Mouse (Mus musculus) midbrain, embryonic 11.5 days (tissue): ENCODE data around the gene Trim2. TPM values are rescaled to one million over a fixed set of nuclear protein-coding genes. Genes with fewer than 3 reads are reported as not detected.
A peak's percentile ranks its signal among the peaks of the same experiment; 100 is the strongest.

Experiments used
- ATAC-seq: fragments of 200-750 bp; cut with Nextera tagmentation; 2 replicates; pipeline ENCODE4 v1.8.0; 2017; ENCODE audit warnings: moderate TSS enrichment, moderate library complexity; ENCODE audit not compliant: low FRiP score
- DNase-seq: peaks from one replicate; pipeline ENCODE4 v3.0.0; 2015; ENCODE audit warnings: low spot score; ENCODE audit errors: missing footprints
- H3K27ac ChIP-seq: fragments of 300-500 bp; sonication (generic); 2 replicates; pipeline ENCODE4 v1.5.1; 2014; ENCODE audit warnings: low read depth, low read length
- H3K27me3 ChIP-seq: fragments of 300-500 bp; sonication (generic); 2 replicates; pipeline ENCODE4 v1.6.1; 2014; ENCODE audit warnings: mild to moderate bottlenecking, low read length, moderate library complexity, mixed read lengths; ENCODE audit not compliant: control insufficient read depth, insufficient read depth
- H3K36me3 ChIP-seq: fragments of 300-500 bp; sonication (generic); 2 replicates; pipeline ENCODE4 v1.6.1; 2014; ENCODE audit warnings: mild to moderate bottlenecking, low read length, moderate library complexity, mixed read lengths; ENCODE audit not compliant: control insufficient read depth, insufficient read depth
- H3K4me1 ChIP-seq: fragments of 300-500 bp; sonication (generic); 2 replicates; pipeline ENCODE4 v1.6.1; 2014; ENCODE audit warnings: low read length; ENCODE audit not compliant: control insufficient read depth, insufficient read depth
- H3K4me2 ChIP-seq: fragments of 300-500 bp; sonication (generic); 2 replicates; pipeline ENCODE4 v1.6.1; 2014; ENCODE audit warnings: mild to moderate bottlenecking, moderate library complexity
- H3K4me3 ChIP-seq: fragments of 300-500 bp; sonication (generic); 2 replicates; pipeline ENCODE4 v1.5.1; 2014; ENCODE audit warnings: low read depth, low read length
- H3K9ac ChIP-seq: fragments of 300-500 bp; sonication (generic); 2 replicates; pipeline ENCODE4 v1.6.1; 2014; ENCODE audit warnings: low read length
- H3K9me3 ChIP-seq: fragments of 300-500 bp; sonication (generic); 2 replicates; pipeline ENCODE4 v1.6.1; 2016; ENCODE audit warnings: low read length; ENCODE audit not compliant: control insufficient read depth
- WGBS: fragments of 180-500 bp; shearing (Covaris S2); extraction: QIAGEN DNeasy Blood & Tissue Kit; methylation state at CpG from one replicate; pipeline ENCODE4 v1.1.7; 2014; 5-methylcytosine and 5-hydroxymethylcytosine counted together
- polyA plus RNA-seq: library from polyadenylated mRNA; unstranded; fragments of >200 nt; fragmentation: Nextera tagmentation; extraction: Ambion mirVana; gene quantifications from 2 replicates; pipeline ENCODE4 v1.2.1, GENCODE M21; 2014

The Trim2 gene
- polyA plus RNA-seq, 1 experiment from 2014 or later, result 128 TPM

DNA sequence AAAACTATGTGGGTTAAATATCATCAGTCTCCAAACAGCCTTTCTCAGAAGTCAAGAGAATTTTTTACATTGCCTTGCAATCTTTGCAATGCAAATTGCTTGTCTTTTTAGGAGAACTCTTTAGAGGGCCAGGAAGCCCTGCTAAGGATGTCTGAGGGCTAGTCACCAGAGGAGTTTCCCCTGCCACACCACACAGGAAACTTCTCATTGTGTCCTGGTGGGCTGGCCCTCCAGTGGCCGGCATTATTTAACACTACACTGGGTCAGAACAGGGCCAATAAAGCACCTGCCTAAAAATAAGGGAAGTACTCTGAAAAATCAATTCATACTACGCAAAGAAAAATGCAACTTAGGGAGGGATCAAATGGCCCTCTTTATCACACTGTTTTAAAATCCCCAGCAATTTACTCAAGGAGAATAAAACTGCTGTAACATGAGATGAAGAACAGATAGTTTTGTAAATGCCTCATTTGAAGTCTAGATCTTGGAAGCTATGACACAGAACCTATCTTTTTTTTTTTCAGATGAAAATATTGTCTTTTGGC, 87.4 kb downstream of the Trim2 start:
- DNase-seq (peak; percentile 93), ATAC-seq (0 out of 2 replicates have a peak, but pooled peaks have one; percentile 45)
- Histone ChIP-seq H3K4me3 (peak overlapping the region; percentile 48), H3K36me3 (no peaks in the 10 kb centered on the region), H3K9ac (peak overlapping the region; percentile 52), H3K4me2 (peak overlapping the region; percentile 67), H3K9me3 (no peaks in the 10 kb centered on the region), H3K27ac (peak overlapping the region; percentile 62), H3K4me1 (peaks cover 29% of the 10 kb centered on the region), H3K27me3 (no peaks in the 10 kb centered on the region)
- WGBS, result 11% methylated on average over 2 of the region's 2 CpGs

DNA sequence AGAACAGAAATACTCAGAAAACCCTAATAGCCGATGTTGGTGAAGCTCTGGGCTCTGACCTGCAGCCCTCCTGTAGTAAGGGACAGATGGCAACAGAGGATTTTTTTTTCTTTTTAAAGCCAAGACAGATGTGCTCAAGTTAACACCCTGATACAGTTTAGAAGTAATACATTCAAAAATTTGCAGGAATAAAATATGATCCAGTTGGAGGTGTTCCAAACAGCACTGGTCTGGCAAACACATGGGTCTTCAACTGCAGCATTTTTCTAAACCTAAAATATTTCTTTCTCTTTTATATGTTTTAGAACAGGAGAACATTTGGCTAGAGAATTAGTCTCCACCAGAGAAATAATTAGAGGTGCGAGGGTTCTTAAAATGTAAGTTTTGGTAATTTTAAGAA, 88.2 kb downstream of the Trim2 start:
- 49% methylated on average over 2 of the region's 2 CpGs for WGBS
- Histone ChIP-seq H3K9ac (peak overlapping the region; percentile 18; the same call in 1 of the 2 replicates), H3K27ac (no peak overlapping the region), H3K4me1 (peaks cover 29% of the 10 kb centered on the region), H3K4me2 (peak overlapping the region; percentile 67), H3K36me3 (no peaks in the 10 kb centered on the region), H3K9me3 (no peaks in the 10 kb centered on the region), H3K27me3 (no peaks in the 10 kb centered on the region), H3K4me3 (peak overlapping the region; percentile 48)
- DNase-seq, result no peak
- no peak for ATAC-seq

DNA sequence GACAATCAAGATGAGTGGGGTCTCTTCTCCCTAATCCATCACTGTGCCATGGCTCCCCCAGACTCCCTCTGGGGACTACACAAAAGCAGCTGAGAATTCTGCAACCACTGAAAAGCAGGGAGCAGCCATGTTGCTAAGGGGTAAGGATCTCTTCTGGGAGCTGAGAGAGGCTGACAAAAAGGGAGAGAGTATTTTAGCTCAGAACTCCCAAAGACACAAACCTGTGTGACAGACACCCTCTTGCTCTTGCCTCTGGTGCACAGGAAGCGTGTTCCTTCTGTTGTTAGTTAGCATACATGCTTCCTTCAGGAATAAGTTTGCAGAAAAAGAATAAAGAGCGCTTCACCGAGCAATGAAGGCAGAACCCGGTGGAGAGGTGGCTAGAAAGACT, 88.7 kb downstream of the Trim2 start:
- Histone ChIP-seq H3K4me1 (peaks cover 29% of the 10 kb centered on the region), H3K36me3 (no peaks in the 10 kb centered on the region), H3K4me2 (peak overlapping the region; percentile 67), H3K9me3 (no peaks in the 10 kb centered on the region), H3K4me3 (peak overlapping the region; percentile 9; the same call in 1 of the 2 replicates), H3K27me3 (no peaks in the 10 kb centered on the region), H3K9ac (peak overlapping the region; percentile 18; the same call in 1 of the 2 replicates), H3K27ac (no peak overlapping the region)
- 41% methylated on average over 4 of the region's 4 CpGs for WGBS
- ATAC-seq (no peak), DNase-seq (peak; percentile 87)

DNA sequence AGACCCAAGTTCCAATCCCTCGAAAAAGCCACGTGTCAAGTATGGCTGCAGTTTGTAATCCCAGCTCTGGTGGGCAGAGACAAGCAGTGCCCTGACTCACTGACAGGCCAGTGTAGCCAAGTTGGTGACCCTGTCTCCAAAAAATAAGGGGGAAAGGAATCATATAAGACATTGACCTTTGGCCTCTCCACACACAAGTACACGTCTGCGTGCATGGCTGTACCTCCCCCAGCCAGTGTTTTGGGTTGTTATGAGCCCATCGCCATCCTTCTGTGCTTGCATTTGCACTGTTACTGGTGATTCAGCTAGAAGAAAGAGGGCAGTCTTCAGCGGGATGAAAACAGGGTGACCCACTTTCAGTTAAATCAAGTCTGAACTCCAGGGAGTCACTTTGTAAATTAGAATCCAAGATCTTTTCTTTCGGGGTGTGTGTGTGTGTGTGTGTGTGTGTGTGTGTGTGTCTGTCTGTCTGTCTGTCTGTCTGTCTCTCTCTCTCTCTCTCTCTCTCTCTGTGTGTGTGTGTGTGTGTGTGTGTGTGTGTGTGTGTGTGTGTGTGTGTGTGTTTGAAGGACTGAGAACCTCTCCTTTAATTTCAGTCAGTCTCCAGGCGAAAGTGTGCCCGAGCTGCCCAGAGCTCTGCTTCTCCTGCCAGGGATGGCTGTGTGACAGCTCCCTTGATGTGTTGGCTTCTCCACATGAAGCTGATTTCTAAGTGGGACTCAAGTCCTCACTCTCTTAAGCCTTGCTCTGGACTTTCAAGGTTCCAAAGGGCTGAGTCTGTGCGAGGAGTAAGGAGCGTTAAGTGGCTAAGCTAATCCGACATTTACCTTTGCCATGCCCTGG, 89.3 kb downstream of the Trim2 start:
- Histone ChIP-seq H3K4me3 (no peak overlapping the region), H3K27me3 (no peaks in the 10 kb centered on the region), H3K27ac (no peak overlapping the region), H3K4me1 (peaks cover 29% of the 10 kb centered on the region), H3K4me2 (peak overlapping the region; percentile 67), H3K9me3 (no peaks in the 10 kb centered on the region), H3K36me3 (no peaks in the 10 kb centered on the region), H3K9ac (peak overlapping the region; percentile 4; the same call in 1 of the 2 replicates)
- ATAC-seq (no peak), DNase-seq (no peak)
- 50% methylated on average over 12 of the region's 12 CpGs for WGBS

DNA sequence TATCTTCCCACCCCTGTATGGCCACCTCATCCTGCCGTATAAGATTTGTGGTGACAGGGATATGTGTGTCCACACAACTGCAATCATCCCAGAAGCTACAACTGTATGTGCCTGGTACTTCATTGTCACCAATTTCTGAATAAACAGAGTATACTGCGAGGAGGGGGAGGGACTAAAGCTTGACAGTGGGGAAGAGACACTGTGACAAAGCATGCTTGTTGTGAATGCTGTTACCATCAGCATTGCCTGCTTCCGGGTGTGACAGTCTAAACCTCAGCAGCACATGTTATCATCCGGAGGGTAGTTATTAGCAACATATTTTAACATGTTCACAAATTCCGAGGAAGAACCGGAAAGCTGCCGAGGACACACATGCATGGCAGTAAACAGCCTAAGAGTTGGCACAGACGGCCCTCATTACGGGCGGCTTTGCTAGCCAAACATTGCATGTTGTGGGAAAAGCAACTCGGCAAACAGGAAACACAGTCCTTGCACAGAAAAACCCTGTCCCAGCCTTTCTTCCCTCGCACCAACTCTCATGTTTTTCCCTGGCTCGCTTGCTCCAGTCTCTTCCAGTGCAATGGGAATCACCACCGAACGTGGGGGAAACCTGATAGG, 90.8 kb downstream of the Trim2 start:
- Histone ChIP-seq H3K36me3 (no peaks in the 10 kb centered on the region), H3K27me3 (no peaks in the 10 kb centered on the region), H3K9ac (no peak overlapping the region), H3K9me3 (no peaks in the 10 kb centered on the region), H3K4me2 (no peak overlapping the region), H3K4me3 (no peak overlapping the region), H3K4me1 (peaks cover 26% of the 10 kb centered on the region), H3K27ac (no peak overlapping the region)
- DNase-seq (no peak), ATAC-seq (no peak)
- 86% methylated on average over 15 of the region's 15 CpGs for WGBS

DNA sequence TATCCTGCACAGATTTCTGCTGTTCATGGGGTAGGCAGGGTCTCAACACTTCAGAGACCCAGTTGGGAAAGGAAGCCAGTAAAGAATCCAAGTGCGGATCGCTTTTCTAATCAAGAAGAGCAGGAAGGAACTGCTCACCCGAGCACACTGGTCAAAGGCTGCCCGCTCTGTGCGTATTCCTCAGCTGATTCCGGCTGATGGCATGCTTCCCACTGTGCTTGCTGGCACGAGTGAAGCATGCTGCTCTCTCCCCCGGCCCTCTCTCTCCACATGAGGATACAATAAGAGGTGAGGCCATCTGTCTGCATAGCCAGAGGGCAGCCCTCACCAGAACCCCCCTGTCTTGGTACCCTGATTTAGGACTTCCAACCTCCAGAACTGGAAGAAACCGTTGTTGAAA, 91.4 kb downstream of the Trim2 start:
- ATAC-seq (no peak), DNase-seq (no peak)
- Histone ChIP-seq H3K4me2 (no peak overlapping the region), H3K9me3 (no peaks in the 10 kb centered on the region), H3K4me3 (no peak overlapping the region), H3K36me3 (no peaks in the 10 kb centered on the region), H3K4me1 (peaks cover 26% of the 10 kb centered on the region), H3K27me3 (no peaks in the 10 kb centered on the region), H3K27ac (no peak overlapping the region), H3K9ac (no peak overlapping the region)
- 67% methylated on average over 9 of the region's 9 CpGs for WGBS

DNA sequence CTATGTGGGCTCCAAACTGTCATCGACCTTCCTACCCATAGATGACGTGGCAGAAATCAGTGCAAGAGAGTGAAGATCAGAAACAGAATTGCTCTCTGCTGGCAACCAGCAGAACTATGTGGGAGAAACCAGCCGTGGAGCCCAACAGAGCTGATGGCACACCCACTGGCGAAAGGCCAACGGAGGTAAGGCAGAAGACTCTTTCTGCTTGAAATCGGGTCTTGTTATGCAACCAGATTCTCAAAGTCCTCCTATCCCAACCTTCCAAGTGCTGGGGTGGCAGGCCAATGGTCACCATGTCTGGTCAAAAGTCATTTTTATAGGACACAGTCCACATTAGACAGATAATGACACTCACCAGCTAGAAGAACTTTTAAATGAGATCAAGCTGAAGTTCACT, 92.2 kb downstream of the Trim2 start:
- H3K36me3 ChIP-seq, result no peaks in the 10 kb centered on the region
- peaks cover 26% of the 10 kb centered on the region for H3K4me1 ChIP-seq
- H3K4me3 ChIP-seq, result no peak overlapping the region
- H3K4me2 ChIP-seq, result no peak overlapping the region
- no peaks in the 10 kb centered on the region for H3K27me3 ChIP-seq
- H3K27ac ChIP-seq, result no peak overlapping the region
- WGBS, result 84% methylated on average over 6 of the region's 6 CpGs
- H3K9ac ChIP-seq, result no peak overlapping the region
- ATAC-seq, result no peak
- no peaks in the 10 kb centered on the region for H3K9me3 ChIP-seq
- DNase-seq, result no peak

DNA sequence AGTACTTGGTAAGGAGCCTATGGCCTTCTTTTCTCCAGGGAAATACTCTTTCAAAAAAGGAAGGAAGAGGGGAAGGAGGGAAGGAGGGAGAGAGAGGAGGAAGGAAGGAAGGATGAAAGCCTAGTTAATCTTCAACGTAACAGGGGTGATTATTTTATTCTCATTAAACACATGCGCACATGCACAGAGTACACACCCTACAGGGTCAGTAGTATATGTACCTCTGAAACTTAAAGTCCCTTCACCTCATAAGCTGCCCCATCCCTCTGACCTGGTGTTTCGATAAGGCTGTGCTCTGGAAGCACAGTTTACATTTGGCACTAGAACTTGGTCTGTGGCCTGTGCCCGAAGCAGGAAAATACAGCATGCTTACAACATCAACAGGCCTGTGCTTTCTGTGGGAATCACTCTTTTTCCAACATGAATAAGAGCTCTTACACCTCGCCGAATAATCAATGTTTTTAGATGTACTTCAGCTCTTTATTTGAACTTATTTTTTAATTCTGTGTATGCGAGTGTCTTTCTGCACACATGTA, 95.3 kb downstream of the Trim2 start:
- Histone ChIP-seq H3K4me1 (peaks cover 9% of the 10 kb centered on the region), H3K4me2 (no peak overlapping the region), H3K9me3 (no peaks in the 10 kb centered on the region), H3K27ac (no peak overlapping the region), H3K4me3 (no peak overlapping the region), H3K36me3 (peaks cover 5% of the 10 kb centered on the region), H3K9ac (no peak overlapping the region), H3K27me3 (no peaks in the 10 kb centered on the region)
- ATAC-seq (no peak), DNase-seq (no peak)
- WGBS, result 91% methylated on average over 7 of the region's 7 CpGs
